Mouse (Mus musculus) midbrain, embryonic 13.5 days (tissue): ENCODE results near the gene Prkca. TPM values are rescaled to one million over a fixed set of nuclear protein-coding genes. Genes with fewer than 3 reads are reported as not detected.

Experiments
- ATAC-seq: fragments of 200-750 bp; cut with Nextera tagmentation; 2 replicates; pipeline ENCODE4 v1.8.0; 2017; ENCODE audit warnings: mild to moderate bottlenecking, moderate TSS enrichment, moderate library complexity
- H3K27ac ChIP-seq: fragments of 300-500 bp; sonication (generic); 2 replicates; pipeline ENCODE4 v1.5.1; 2015; ENCODE audit warnings: inconsistent platforms, mild to moderate bottlenecking, moderate library complexity
- H3K27me3 ChIP-seq: fragments of 300-500 bp; sonication (generic); 2 replicates; pipeline ENCODE4 v1.6.1; 2015; ENCODE audit warnings: mild to moderate bottlenecking, inconsistent platforms
- H3K36me3 ChIP-seq: fragments of 300-500 bp; sonication (generic); 2 replicates; pipeline ENCODE4 v1.6.1; 2015; ENCODE audit warnings: mild to moderate bottlenecking, inconsistent platforms
- H3K4me1 ChIP-seq: fragments of 300-500 bp; sonication (generic); replicated peaks from 2 replicates; pipeline ENCODE4 v1.6.1; 2015; ENCODE audit warnings: inconsistent platforms
- H3K4me2 ChIP-seq: fragments of 300-500 bp; sonication (generic); replicated peaks from 2 replicates; pipeline ENCODE4 v1.6.1; 2015; ENCODE audit warnings: moderate library complexity, mild to moderate bottlenecking, inconsistent platforms
- H3K4me3 ChIP-seq: fragments of 300-500 bp; sonication (generic); replicated peaks from 2 replicates; pipeline ENCODE4 v1.5.1; 2015; ENCODE audit warnings: mild to moderate bottlenecking, inconsistent platforms
- H3K9ac ChIP-seq: fragments of 300-500 bp; sonication (generic); replicated peaks from 2 replicates; pipeline ENCODE4 v1.6.1; 2015; ENCODE audit warnings: mild to moderate bottlenecking, inconsistent platforms
- H3K9me3 ChIP-seq: fragments of 300-500 bp; sonication (generic); 2 replicates; pipeline ENCODE4 v1.6.1; 2016; ENCODE audit warnings: mild to moderate bottlenecking, inconsistent platforms
- WGBS: fragments of 180-500 bp; shearing (Covaris S2); methylation state at CpG from one replicate; pipeline ENCODE4 v1.1.7; 2015; 5-methylcytosine and 5-hydroxymethylcytosine counted together
- polyA plus RNA-seq: library from polyadenylated mRNA; unstranded; fragments of >200 nt; fragmentation: Nextera tagmentation; extraction: Ambion mirVana; gene quantifications from 2 replicates; pipeline ENCODE4 v1.2.1, GENCODE M21; 2015

Gene Prkca
- polyA plus RNA-seq, 1 experiment from 2014 or later: 3.3 TPM

DNA sequence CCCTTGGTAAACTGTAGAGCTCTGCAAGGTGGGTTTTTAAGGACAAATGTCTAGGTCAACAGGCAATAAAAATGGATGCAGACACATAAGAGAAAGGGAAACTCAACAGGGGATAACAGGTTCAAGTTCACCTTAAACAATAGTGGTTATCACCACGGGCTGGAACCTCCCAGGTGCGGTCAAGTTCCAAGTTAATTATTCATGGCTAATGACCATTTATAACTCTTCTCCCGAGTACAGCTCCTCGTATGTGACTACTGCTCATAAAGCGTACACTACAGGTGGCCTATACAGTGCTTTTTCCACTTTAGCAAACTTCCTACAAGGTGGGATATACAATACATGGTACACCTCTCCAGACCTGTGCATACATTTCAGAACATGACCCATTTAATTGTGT lies 33.9 kb downstream of the Prkca start:
- no peaks in the 10 kb centered on the region for H3K27me3 ChIP-seq
- H3K9ac ChIP-seq: no peak overlapping the region
- H3K4me1 ChIP-seq: no peaks in the 10 kb centered on the region
- WGBS: 86% methylated on average over 5 of the region's 5 CpGs
- H3K36me3 ChIP-seq: no peaks in the 10 kb centered on the region
- H3K27ac ChIP-seq: no peak overlapping the region
- no peak for ATAC-seq
- no peaks in the 10 kb centered on the region for H3K9me3 ChIP-seq
- H3K4me2 ChIP-seq: no peak overlapping the region
- H3K4me3 ChIP-seq: no peak overlapping the region

GRCm38 (mm10) chr11:108308253-108308652 lies 35.5 kb downstream of the Prkca start:
- no peak overlapping the region for H3K4me2 ChIP-seq
- ATAC-seq: no peak
- no peaks in the 10 kb centered on the region for H3K27me3 ChIP-seq
- WGBS: 95% methylated on average over 5 of the region's 5 CpGs
- no peaks in the 10 kb centered on the region for H3K36me3 ChIP-seq
- H3K27ac ChIP-seq: no peak overlapping the region
- no peaks in the 10 kb centered on the region for H3K4me1 ChIP-seq
- H3K9ac ChIP-seq: no peak overlapping the region
- H3K9me3 ChIP-seq: no peaks in the 10 kb centered on the region
- no peak overlapping the region for H3K4me3 ChIP-seq

DNA sequence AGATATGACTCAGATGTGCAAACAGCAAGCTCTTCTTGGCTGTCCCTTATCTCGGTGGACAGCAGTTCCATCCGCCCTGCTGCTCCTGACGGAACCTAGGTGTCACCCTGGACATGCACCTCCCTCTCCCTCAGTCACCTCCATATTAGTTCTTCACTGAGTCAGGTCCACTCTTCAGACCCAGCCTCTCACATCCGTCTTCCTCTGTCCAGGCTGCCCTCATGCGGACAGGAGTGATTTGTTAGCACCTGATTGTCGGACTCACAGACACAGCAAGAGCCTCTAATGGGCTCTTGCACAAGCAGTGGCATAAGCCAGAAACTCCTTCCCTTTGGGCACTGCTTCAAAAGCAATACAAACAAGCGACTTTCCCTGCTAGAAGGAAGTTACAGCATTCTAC lies 36.5 kb downstream of the Prkca start:
- no peak for ATAC-seq
- no peaks in the 10 kb centered on the region for H3K4me1 ChIP-seq
- H3K4me3 ChIP-seq: no peak overlapping the region
- 90% methylated on average over 7 of the region's 7 CpGs for WGBS
- H3K9me3 ChIP-seq: no peaks in the 10 kb centered on the region
- H3K4me2 ChIP-seq: no peak overlapping the region
- H3K27ac ChIP-seq: no peak overlapping the region
- no peaks in the 10 kb centered on the region for H3K27me3 ChIP-seq
- H3K9ac ChIP-seq: no peak overlapping the region
- no peaks in the 10 kb centered on the region for H3K36me3 ChIP-seq

- 96% methylated on average over 4 of the region's 4 CpGs for WGBS
- H3K9me3 ChIP-seq: no peaks in the 10 kb centered on the region
- H3K27me3 ChIP-seq: no peaks in the 10 kb centered on the region
- peaks cover 11% of the 10 kb centered on the region for H3K4me1 ChIP-seq
- no peak overlapping the region for H3K4me2 ChIP-seq
- ATAC-seq: no peak
- H3K9ac ChIP-seq: no peak overlapping the region
- no peak overlapping the region for H3K4me3 ChIP-seq
- H3K36me3 ChIP-seq: no peaks in the 10 kb centered on the region
- no peak overlapping the region for H3K27ac ChIP-seq
Measured at GRCm38 (mm10) chr11:108303787-108304186, 39.9 kb downstream of the Prkca start.

DNA sequence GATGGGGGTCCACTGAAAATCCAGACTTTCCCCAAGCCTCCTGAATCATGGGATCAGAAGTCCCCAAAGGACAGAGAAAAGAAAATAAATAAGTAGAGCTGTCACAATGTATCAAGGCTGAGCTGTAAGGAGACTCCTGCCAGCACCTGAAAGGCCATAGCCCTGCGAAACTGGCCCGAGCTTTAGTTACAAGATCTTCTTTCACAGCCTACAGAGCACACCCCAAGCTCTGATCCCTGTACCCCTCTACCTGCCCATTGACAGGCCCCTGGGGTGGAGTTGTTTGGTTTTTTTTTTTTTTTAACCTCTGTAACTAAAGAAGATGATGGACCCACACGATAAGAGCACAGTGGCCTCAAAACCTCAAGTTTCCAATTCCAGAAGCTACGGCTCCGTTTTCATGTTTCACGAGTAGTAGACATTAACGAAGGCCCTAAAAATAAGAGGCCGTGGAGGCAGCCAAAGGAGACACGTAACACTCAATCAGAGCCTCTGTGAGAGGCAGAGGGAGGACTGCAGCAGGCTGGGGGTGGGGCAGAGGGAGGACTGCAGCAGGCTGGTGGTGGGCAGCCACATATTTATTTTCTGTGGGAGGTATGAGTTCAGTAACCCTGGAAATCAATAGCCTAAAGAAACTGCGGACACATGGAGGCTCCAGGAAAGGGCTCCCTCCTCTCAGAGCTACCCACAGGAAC lies 41.8 kb downstream of the Prkca start:
- Histone ChIP-seq H3K4me2 (no peak overlapping the region), H3K27me3 (no peaks in the 10 kb centered on the region), H3K4me1 (peaks cover 27% of the 10 kb centered on the region), H3K27ac (no peak overlapping the region), H3K9me3 (no peaks in the 10 kb centered on the region), H3K9ac (no peak overlapping the region), H3K36me3 (no peaks in the 10 kb centered on the region), H3K4me3 (no peak overlapping the region)
- 81% methylated on average over 10 of the region's 10 CpGs for WGBS
- ATAC-seq: no peak

DNA sequence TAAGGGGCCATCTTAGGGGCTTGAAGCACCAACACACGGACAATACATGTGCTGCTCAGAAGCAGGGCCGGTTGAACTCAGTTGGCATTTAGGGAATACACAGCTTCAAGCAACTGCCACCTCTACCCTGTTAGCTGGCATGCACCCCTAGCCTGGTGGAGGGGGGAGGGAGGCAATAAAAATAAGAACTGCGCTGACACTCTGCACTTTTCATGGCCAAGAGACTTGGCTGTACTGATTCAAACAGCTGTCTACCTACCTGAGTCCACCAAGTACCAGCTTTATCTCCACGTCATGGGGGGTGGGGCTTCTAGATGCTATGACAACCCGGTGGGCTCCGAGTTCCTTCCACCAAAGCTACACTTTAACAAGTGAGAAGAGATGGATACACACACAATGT lies 42.7 kb downstream of the Prkca start:
- WGBS: 75% methylated on average over 6 of the region's 6 CpGs

GRCm38 (mm10) chr11:108300443-108300842 lies 43.3 kb downstream of the Prkca start:
- H3K27me3 ChIP-seq: no peaks in the 10 kb centered on the region
- no peak for ATAC-seq
- H3K9ac ChIP-seq: no peak overlapping the region
- no peak overlapping the region for H3K27ac ChIP-seq
- no peaks in the 10 kb centered on the region for H3K36me3 ChIP-seq
- H3K9me3 ChIP-seq: no peaks in the 10 kb centered on the region
- WGBS: 100% methylated on average over 1 of the region's 1 CpGs
- peaks cover 27% of the 10 kb centered on the region for H3K4me1 ChIP-seq
- no peak overlapping the region for H3K4me2 ChIP-seq
- no peak overlapping the region for H3K4me3 ChIP-seq

More for the DNA sequence above, 42.7 kb downstream of the Prkca start:
- Histone ChIP-seq H3K9ac (no peak overlapping the region), H3K9me3 (no peaks in the 10 kb centered on the region), H3K4me2 (no peak overlapping the region), H3K4me3 (no peak overlapping the region), H3K4me1 (peaks cover 27% of the 10 kb centered on the region), H3K27me3 (no peaks in the 10 kb centered on the region), H3K36me3 (no peaks in the 10 kb centered on the region), H3K27ac (no peak overlapping the region)
- ATAC-seq: no peak

- 83% methylated on average over 10 of the region's 10 CpGs for WGBS
- Histone ChIP-seq H3K9ac (no peak overlapping the region), H3K27ac (no peak overlapping the region), H3K4me1 (peaks cover 27% of the 10 kb centered on the region), H3K4me3 (no peak overlapping the region), H3K9me3 (no peaks in the 10 kb centered on the region), H3K4me2 (no peak overlapping the region), H3K36me3 (no peaks in the 10 kb centered on the region), H3K27me3 (no peaks in the 10 kb centered on the region)
- ATAC-seq: no peak
Measured at GRCm38 (mm10) chr11:108299913-108300312, 43.8 kb downstream of the Prkca start.

GRCm38 (mm10) chr11:108297956-108298355 lies 45.8 kb downstream of the Prkca start:
- no peak for ATAC-seq
- peaks cover 27% of the 10 kb centered on the region for H3K4me1 ChIP-seq
- no peak overlapping the region for H3K9ac ChIP-seq
- H3K27ac ChIP-seq: no peak overlapping the region
- H3K27me3 ChIP-seq: no peaks in the 10 kb centered on the region
- WGBS: 18% methylated on average over 8 of the region's 8 CpGs
- H3K36me3 ChIP-seq: no peaks in the 10 kb centered on the region
- no peak overlapping the region for H3K4me2 ChIP-seq
- no peaks in the 10 kb centered on the region for H3K9me3 ChIP-seq
- no peak overlapping the region for H3K4me3 ChIP-seq

DNA sequence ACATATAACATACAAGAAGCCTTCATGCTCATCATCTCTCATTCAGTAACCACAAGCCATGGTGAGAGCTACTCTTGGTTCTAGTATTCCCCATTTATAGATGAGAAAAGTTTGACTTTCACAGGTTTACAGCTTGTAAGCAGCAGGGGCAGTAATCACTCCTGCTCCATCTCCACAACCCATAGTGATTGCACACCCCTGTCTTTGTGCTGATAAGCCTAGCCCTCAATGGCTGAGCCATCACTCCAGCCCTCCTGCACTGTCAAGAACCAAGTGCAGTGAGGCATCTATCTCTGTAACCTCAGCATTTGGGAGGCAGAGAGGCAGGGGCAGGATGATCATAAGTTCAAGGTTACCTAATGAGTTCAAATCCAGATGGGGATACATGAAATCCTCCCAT lies 48.4 kb downstream of the Prkca start:
- Histone ChIP-seq H3K36me3 (no peaks in the 10 kb centered on the region), H3K27ac (no peak overlapping the region), H3K4me1 (peaks cover 18% of the 10 kb centered on the region), H3K27me3 (no peaks in the 10 kb centered on the region), H3K9me3 (no peaks in the 10 kb centered on the region), H3K9ac (no peak overlapping the region), H3K4me3 (no peak overlapping the region), H3K4me2 (no peak overlapping the region)
- ATAC-seq: no peak

DNA sequence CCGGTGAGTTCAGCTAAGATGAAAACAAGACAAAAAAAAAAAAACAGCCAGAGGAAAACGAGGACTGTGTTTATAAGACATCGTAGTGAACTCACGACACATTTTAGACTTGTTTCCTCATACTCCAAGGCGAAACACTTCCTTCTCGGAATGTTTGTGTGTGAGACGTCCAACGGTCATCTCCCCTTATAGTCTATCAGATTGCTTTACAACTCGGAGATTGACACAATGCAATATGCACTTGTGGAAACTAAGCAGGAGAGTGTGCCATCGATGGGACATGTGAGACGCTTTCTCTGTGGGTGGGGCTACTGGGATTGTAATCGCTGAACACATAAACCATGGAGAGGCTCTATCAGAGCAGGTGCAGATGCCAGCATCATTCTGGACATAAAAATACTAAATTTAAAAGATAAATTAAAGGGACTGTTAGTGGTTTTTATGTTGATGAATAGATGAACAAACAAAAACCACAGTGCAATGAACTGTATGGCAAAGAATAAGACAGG lies 49.4 kb downstream of the Prkca start:
- no peak overlapping the region for H3K27ac ChIP-seq
- no peaks in the 10 kb centered on the region for H3K9me3 ChIP-seq
- ATAC-seq: no peak
- 91% methylated on average over 12 of the region's 12 CpGs for WGBS
- H3K4me2 ChIP-seq: no peak overlapping the region
- H3K4me3 ChIP-seq: no peak overlapping the region
- no peak overlapping the region for H3K9ac ChIP-seq
- peaks cover 16% of the 10 kb centered on the region for H3K4me1 ChIP-seq
- H3K36me3 ChIP-seq: no peaks in the 10 kb centered on the region
- H3K27me3 ChIP-seq: no peaks in the 10 kb centered on the region

DNA sequence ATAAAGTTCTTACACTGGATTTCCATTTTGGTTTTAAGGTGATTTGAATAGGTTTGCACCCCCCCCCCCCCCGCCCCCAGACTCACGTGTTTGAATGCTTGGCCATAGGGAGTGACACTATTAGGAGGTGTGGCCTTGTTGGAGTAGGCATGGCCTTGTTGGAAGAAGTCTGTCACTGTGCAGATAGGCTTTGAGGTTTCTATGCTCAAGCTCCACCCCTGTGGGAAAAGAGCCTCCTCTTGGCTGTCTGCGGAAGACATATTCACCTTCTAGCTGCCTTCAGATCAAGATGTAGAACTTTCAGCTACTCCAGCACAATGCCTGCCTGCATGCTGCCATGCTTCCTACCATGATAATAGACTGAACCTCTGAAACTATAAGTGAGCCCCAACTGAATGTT lies 49.9 kb downstream of the Prkca start:
- no peak for ATAC-seq
- WGBS: 75% methylated on average over 3 of the region's 3 CpGs

GRCm38 (mm10) chr11:108289192-108289591 lies 54.5 kb downstream of the Prkca start:
- WGBS: 89% methylated on average over 5 of the region's 5 CpGs
- H3K4me1 ChIP-seq: peaks cover 20% of the 10 kb centered on the region
- no peak for ATAC-seq

More for the DNA sequence above, 49.9 kb downstream of the Prkca start:
- H3K27ac ChIP-seq: no peak overlapping the region
- no peak overlapping the region for H3K4me3 ChIP-seq
- H3K4me1 ChIP-seq: peaks cover 16% of the 10 kb centered on the region
- H3K36me3 ChIP-seq: no peaks in the 10 kb centered on the region
- H3K9me3 ChIP-seq: no peaks in the 10 kb centered on the region
- H3K9ac ChIP-seq: no peak overlapping the region
- H3K27me3 ChIP-seq: no peaks in the 10 kb centered on the region
- H3K4me2 ChIP-seq: no peak overlapping the region

More at GRCm38 (mm10) chr11:108289192-108289591, 54.5 kb downstream of the Prkca start:
- H3K36me3 ChIP-seq: no peaks in the 10 kb centered on the region
- no peak overlapping the region for H3K4me2 ChIP-seq
- no peaks in the 10 kb centered on the region for H3K27me3 ChIP-seq
- no peak overlapping the region for H3K4me3 ChIP-seq
- H3K27ac ChIP-seq: no peak overlapping the region
- no peaks in the 10 kb centered on the region for H3K9me3 ChIP-seq
- H3K9ac ChIP-seq: no peak overlapping the region
